Mouse (Mus musculus) kidney, adult 2 months (tissue): ENCODE measurements around the gene Tfec.

ENCODE experiments used
- CTCF ChIP-seq: fragments of 200-500 bp; conservative IDR thresholded peaks from 2 replicates; pipeline ENCODE4 v1.5.1; 2011; ENCODE audit warnings: low read depth, mild to moderate bottlenecking, control low read depth, low read length, moderate library complexity, mixed read lengths; ENCODE audit not compliant: insufficient read depth, insufficient read length
- POLR2A ChIP-seq: fragments of 200-500 bp; IDR thresholded peaks from one replicate; pipeline ENCODE4 v1.6.1; 2011; ENCODE audit warnings: low read depth, low read length, control low read depth

GRCm38 (mm10) chr6:16931059-16931458, 32.8 kb upstream of the Tfec start:
- TF ChIP-seq CTCF (no peak), POLR2A (no peak)
